Mouse (Mus musculus) erythroblast, embryonic 14.5 days (primary cell): ENCODE results near the gene Gkn1. TPM values are rescaled to one million over a fixed set of nuclear protein-coding genes. Genes with fewer than 3 reads are reported as not detected.

Experiments used
- H3K27me3 ChIP-seq: 2 replicates; pipeline ENCODE4 v1.6.1; 2012; ENCODE audit warnings: inconsistent platforms; ENCODE audit not compliant: control insufficient read depth
- H3K36me3 ChIP-seq: 2 replicates; pipeline ENCODE4 v1.6.1; 2012; ENCODE audit warnings: mild to moderate bottlenecking, inconsistent platforms; ENCODE audit not compliant: control insufficient read depth
- H3K4me1 ChIP-seq: 2 replicates; pipeline ENCODE4 v1.6.1; 2012; ENCODE audit warnings: inconsistent platforms; ENCODE audit not compliant: control insufficient read depth
- H3K4me3 ChIP-seq: replicated peaks from 2 replicates; pipeline ENCODE3; 2012; ENCODE audit warnings: moderate library complexity, mild to moderate bottlenecking, inconsistent platforms
- H3K9me3 ChIP-seq: 2 replicates; pipeline ENCODE4 v1.6.1; 2012; ENCODE audit warnings: low read length, inconsistent platforms, mixed read lengths; ENCODE audit not compliant: control insufficient read depth
- GATA1 ChIP-seq: IDR thresholded peaks from 2 replicates; pipeline ENCODE4 v1.6.1; 2012; ENCODE audit warnings: low read length, inconsistent platforms, mixed read lengths
- TAL1 ChIP-seq: IDR thresholded peaks from 3 replicates; pipeline ENCODE4 v1.6.1; 2012; ENCODE audit warnings: low read length, inconsistent platforms, mixed read lengths
- polyA plus RNA-seq: library from polyadenylated mRNA; stranded (reverse); fragments of >175 nt; gene quantifications from 2 replicates; pipeline ENCODE4 v1.2.3, GENCODE M21; 2012

Gkn1 gene
- polyA plus RNA-seq, result not detected in 2 replicates

GRCm38 (mm10) chr6:87350829-87351228 lies at the start of gene Gkn1:
Gene Gkn1, minus strand, starts transcription at chr6:87350942.
- Histone ChIP-seq H3K4me3 (no peak within 1 kb of the TSS), H3K9me3 (no peaks in the 10 kb centered on the region), H3K27me3 (no peaks in the 10 kb centered on the region), H3K36me3 (no peaks in the 10 kb centered on the region), H3K4me1 (peaks cover 3% of the 10 kb centered on the region; the same call in 1 of the 2 replicates)
- TF ChIP-seq GATA1 (no peak), TAL1 (no peak)

GRCm38 (mm10) chr6:87399886-87400566 lies 49.3 kb upstream of the Gkn1 start:
- Histone ChIP-seq H3K27me3 (no peaks in the 10 kb centered on the region), H3K4me3 (no peak overlapping the region), H3K4me1 (no peaks in the 10 kb centered on the region), H3K9me3 (no peaks in the 10 kb centered on the region), H3K36me3 (no peaks in the 10 kb centered on the region)
- no peak for TF ChIP-seq TAL1
- TF ChIP-seq GATA1, result no peak

- H3K4me1 ChIP-seq, result no peaks in the 10 kb centered on the region
- no peaks in the 10 kb centered on the region for H3K27me3 ChIP-seq
- no peaks in the 10 kb centered on the region for H3K36me3 ChIP-seq
- no peak overlapping the region for H3K4me3 ChIP-seq
- no peaks in the 10 kb centered on the region for H3K9me3 ChIP-seq
- TF ChIP-seq TAL1 (no peak), GATA1 (no peak)
These were observed 48.4 kb upstream of the Gkn1 start for GRCm38 (mm10) chr6:87399137-87399536.

GRCm38 (mm10) chr6:87394783-87395182 lies 44.0 kb upstream of the Gkn1 start:
- no peak for TF ChIP-seq TAL1
- TF ChIP-seq GATA1, result no peak
- Histone ChIP-seq H3K9me3 (no peaks in the 10 kb centered on the region), H3K4me3 (no peak overlapping the region), H3K27me3 (no peaks in the 10 kb centered on the region), H3K36me3 (no peaks in the 10 kb centered on the region), H3K4me1 (no peaks in the 10 kb centered on the region)

DNA sequence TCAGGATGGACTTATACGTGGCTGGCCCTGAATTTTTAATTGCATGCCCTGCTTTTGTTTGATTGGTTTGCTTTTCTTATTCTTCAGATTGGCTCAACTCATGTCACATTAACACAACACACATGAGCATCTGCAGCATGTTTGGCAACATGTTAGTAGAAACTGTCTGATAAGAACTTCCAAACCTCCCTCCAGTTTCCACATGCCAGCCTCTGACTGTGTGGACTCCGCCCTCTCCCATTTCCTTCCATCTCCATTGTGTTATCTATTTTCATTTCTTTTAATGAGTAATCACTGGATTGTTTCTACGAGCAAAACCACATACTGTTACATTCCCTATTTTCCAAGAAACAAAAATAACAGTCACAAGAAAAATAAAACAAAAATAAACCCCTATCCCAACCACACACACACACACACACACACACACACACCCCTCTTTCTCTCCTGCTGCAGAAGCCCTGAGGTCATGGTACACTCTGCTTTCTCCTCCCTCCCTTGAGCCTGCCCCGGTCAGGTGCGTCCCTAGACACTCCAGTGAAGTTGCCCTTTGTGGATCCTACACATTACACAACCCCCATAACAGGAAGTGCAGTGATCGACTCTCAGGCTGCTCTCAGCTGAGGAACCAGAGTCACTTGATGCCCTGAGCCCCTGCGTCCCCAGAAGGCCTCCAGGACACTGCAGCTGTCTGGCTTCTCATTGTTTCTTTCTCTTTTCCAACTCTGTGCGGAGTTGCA lies 42.9 kb upstream of the Gkn1 start:
- TF ChIP-seq GATA1, result no peak
- no peak for TF ChIP-seq TAL1
- no peaks in the 10 kb centered on the region for H3K9me3 ChIP-seq
- no peaks in the 10 kb centered on the region for H3K36me3 ChIP-seq
- no peaks in the 10 kb centered on the region for H3K27me3 ChIP-seq
- peaks cover 2% of the 10 kb centered on the region for H3K4me1 ChIP-seq
- H3K4me3 ChIP-seq, result no peak overlapping the region

GRCm38 (mm10) chr6:87389455-87389989 lies 38.8 kb upstream of the Gkn1 start:
- no peak overlapping the region for H3K4me3 ChIP-seq
- no peaks in the 10 kb centered on the region for H3K9me3 ChIP-seq
- TF ChIP-seq GATA1, result no peak
- no peak for TF ChIP-seq TAL1
- peaks cover 2% of the 10 kb centered on the region for H3K4me1 ChIP-seq
- H3K27me3 ChIP-seq, result no peaks in the 10 kb centered on the region; the same call in 1 of the 2 replicates
- H3K36me3 ChIP-seq, result no peaks in the 10 kb centered on the region

GRCm38 (mm10) chr6:87388877-87389276 lies 38.1 kb upstream of the Gkn1 start, which contains the start of gene Gkn3:
Gene Gkn3, minus strand, starts transcription at chr6:87388935.
- Histone ChIP-seq H3K9me3 (no peaks in the 10 kb centered on the region), H3K27me3 (peaks cover 6% of the 10 kb centered on the region), H3K4me3 (no peak within 1 kb of the TSS), H3K36me3 (no peaks in the 10 kb centered on the region), H3K4me1 (peaks cover 2% of the 10 kb centered on the region)
- TF ChIP-seq GATA1 (no peak), TAL1 (no peak)

- H3K27me3 ChIP-seq, result peaks cover 16% of the 10 kb centered on the region
- no peak overlapping the region for H3K4me3 ChIP-seq
- H3K9me3 ChIP-seq, result no peaks in the 10 kb centered on the region
- no peak for TF ChIP-seq TAL1
- no peak for TF ChIP-seq GATA1
- no peaks in the 10 kb centered on the region for H3K36me3 ChIP-seq
- H3K4me1 ChIP-seq, result peaks cover 2% of the 10 kb centered on the region
These were observed 35.9 kb upstream of the Gkn1 start for GRCm38 (mm10) chr6:87386681-87387080.

- TF ChIP-seq TAL1 (no peak), GATA1 (no peak)
- Histone ChIP-seq H3K4me3 (no peak overlapping the region), H3K9me3 (no peaks in the 10 kb centered on the region), H3K27me3 (peaks cover 16% of the 10 kb centered on the region), H3K36me3 (no peaks in the 10 kb centered on the region), H3K4me1 (peaks cover 2% of the 10 kb centered on the region)
These were observed 35.5 kb upstream of the Gkn1 start for GRCm38 (mm10) chr6:87386203-87386602.
